Mouse (Mus musculus) hindbrain, embryonic 15.5 days (tissue): ENCODE data around the gene 1500009C09Rik. TPM values are rescaled to one million over a fixed set of nuclear protein-coding genes. Genes with fewer than 3 reads are reported as not detected.
A peak's percentile ranks its signal among the peaks of the same experiment; 100 is the strongest.

Source experiments
- ATAC-seq: fragments of 200-750 bp; cut with Nextera tagmentation; 2 replicates; pipeline ENCODE4 v1.8.0; 2017; ENCODE audit warnings: low read depth, moderate number of reproducible peaks, moderate TSS enrichment; ENCODE audit not compliant: low FRiP score
- H3K27ac ChIP-seq: fragments of 300-500 bp; sonication (generic); replicated peaks from 2 replicates; pipeline ENCODE4 v1.5.1; 2015; ENCODE audit warnings: mild to moderate bottlenecking, inconsistent platforms
- H3K27me3 ChIP-seq: fragments of 300-500 bp; sonication (generic); 2 replicates; pipeline ENCODE4 v1.6.1; 2015; ENCODE audit warnings: control low read depth, inconsistent platforms
- H3K36me3 ChIP-seq: fragments of 300-500 bp; sonication (generic); 2 replicates; pipeline ENCODE4 v1.6.1; 2015; ENCODE audit warnings: control low read depth, inconsistent platforms
- H3K4me1 ChIP-seq: fragments of 300-500 bp; sonication (generic); replicated peaks from 2 replicates; pipeline ENCODE4 v1.6.1; 2015; ENCODE audit warnings: control low read depth, inconsistent platforms
- H3K4me2 ChIP-seq: fragments of 300-500 bp; sonication (generic); 2 replicates; pipeline ENCODE4 v1.6.1; 2015; ENCODE audit warnings: moderate library complexity, mild to moderate bottlenecking, inconsistent platforms
- H3K4me3 ChIP-seq: fragments of 300-500 bp; sonication (generic); 2 replicates; pipeline ENCODE4 v1.5.1; 2015; ENCODE audit warnings: mild to moderate bottlenecking, inconsistent platforms
- H3K9ac ChIP-seq: fragments of 300-500 bp; sonication (generic); 2 replicates; pipeline ENCODE4 v1.6.1; 2015; ENCODE audit warnings: inconsistent platforms
- H3K9me3 ChIP-seq: fragments of 300-500 bp; sonication (generic); 2 replicates; pipeline ENCODE4 v1.6.1; 2016; ENCODE audit warnings: control low read depth, inconsistent platforms
- WGBS: fragments of 180-500 bp; shearing (Covaris S2); methylation state at CpG from one replicate; pipeline ENCODE4 v1.1.7; 2015; 5-methylcytosine and 5-hydroxymethylcytosine counted together
- polyA plus RNA-seq: library from polyadenylated mRNA; unstranded; fragments of >200 nt; fragmentation: Nextera tagmentation; extraction: Ambion mirVana; gene quantifications from 2 replicates; pipeline ENCODE4 v1.2.1, GENCODE M21; 2015

1500009C09Rik gene
- polyA plus RNA-seq, 1 experiment from 2014 or later, result 15.9 TPM

- H3K4me3 ChIP-seq, result no peak overlapping the region
- H3K27me3 ChIP-seq, result peaks cover 10% of the 10 kb centered on the region
- peaks cover 12% of the 10 kb centered on the region for H3K4me1 ChIP-seq
- H3K9me3 ChIP-seq, result no peaks in the 10 kb centered on the region
- peak overlapping the region; percentile 69; the same call in 1 of the 2 replicates for H3K4me2 ChIP-seq
- H3K27ac ChIP-seq, result no peak overlapping the region
- H3K9ac ChIP-seq, result no peak overlapping the region
- no peak for ATAC-seq
- H3K36me3 ChIP-seq, result no peaks in the 10 kb centered on the region
- 63% methylated on average over 7 of the region's 7 CpGs for WGBS
Measured at GRCm38 (mm10) chr15:82223251-82223650, 28.9 kb upstream of the 1500009C09Rik start.

GRCm38 (mm10) chr15:82223657-82224601, 28.3 kb upstream of the 1500009C09Rik start, which contains the start of gene Tnfrsf13c:
Gene Tnfrsf13c, minus strand, starts transcription at chr15:82224369.
- Histone ChIP-seq H3K27ac (no peak within 1 kb of the TSS), H3K4me3 (peak within 1 kb of the TSS; percentile 33), H3K4me1 (peaks cover 12% of the 10 kb centered on the region), H3K9ac (peak within 1 kb of the TSS; percentile 31; the same call in 1 of the 2 replicates), H3K27me3 (peaks cover 10% of the 10 kb centered on the region), H3K36me3 (no peaks in the 10 kb centered on the region), H3K9me3 (no peaks in the 10 kb centered on the region), H3K4me2 (peak within 1 kb of the TSS; percentile 69)
- ATAC-seq, result peak; percentile 52; the same call in 1 of the 2 replicates
- WGBS, result 2% methylated on average over 44 of the region's 44 CpGs

- H3K4me1 ChIP-seq, result peaks cover 12% of the 10 kb centered on the region
- H3K4me2 ChIP-seq, result peak overlapping the region; percentile 69
- WGBS, result 37% methylated on average over 7 of the region's 7 CpGs
- H3K9ac ChIP-seq, result no peak overlapping the region
- H3K4me3 ChIP-seq, result peak overlapping the region; percentile 33
- H3K36me3 ChIP-seq, result no peaks in the 10 kb centered on the region
- H3K27me3 ChIP-seq, result peaks cover 10% of the 10 kb centered on the region
- H3K9me3 ChIP-seq, result no peaks in the 10 kb centered on the region
- ATAC-seq, result 0 out of 2 replicates have a peak, but pooled peaks have one; percentile 16
- no peak overlapping the region for H3K27ac ChIP-seq
Measured at GRCm38 (mm10) chr15:82224602-82225215, 27.5 kb upstream of the 1500009C09Rik start.

DNA sequence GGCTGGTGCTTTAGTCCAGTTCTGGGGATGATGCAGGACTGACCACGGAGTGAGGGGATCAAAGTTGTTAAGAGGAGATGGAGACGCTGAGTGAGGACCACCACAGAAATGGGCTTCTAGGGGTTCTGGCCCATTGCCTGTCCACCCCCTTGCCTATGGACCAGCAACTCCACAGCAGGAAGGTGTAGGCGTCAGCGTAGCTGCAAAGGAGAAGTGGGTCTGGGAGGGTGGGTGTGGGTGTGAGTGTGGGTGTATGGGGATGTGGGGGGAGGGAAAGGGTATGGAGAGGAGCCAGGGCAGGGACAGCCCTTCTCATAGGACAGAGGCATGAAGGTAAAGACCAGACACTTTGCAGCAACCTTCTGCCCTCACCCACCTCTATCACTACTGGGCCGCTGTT, 26.4 kb upstream of the 1500009C09Rik start:
- no peak overlapping the region for H3K27ac ChIP-seq
- H3K9me3 ChIP-seq, result no peaks in the 10 kb centered on the region

DNA sequence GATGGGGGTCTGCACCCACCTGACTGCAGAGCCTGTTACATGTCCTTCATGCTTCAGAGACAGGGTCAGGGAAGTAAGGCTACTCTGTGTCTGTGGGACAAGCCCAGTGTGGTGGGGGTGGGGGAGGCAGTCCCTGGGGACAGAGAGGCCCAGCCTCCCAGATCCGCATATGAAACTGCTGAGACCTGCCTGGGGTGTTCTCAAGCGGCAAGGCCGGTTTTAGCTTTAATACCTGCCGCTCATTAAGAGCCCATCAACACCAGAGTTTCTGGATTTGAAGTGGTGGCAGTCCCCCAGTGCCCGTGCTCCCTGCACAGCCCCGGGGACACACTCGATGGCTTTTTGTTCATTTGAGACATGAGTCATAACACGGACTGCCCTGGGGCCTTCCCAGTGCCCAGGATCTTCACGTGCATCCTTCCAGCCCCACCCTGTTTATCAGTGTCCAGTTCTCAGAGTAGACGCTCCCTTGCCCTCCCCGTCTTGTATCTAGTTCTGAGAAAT, 22.6 kb upstream of the 1500009C09Rik start:
- no peak overlapping the region for H3K4me3 ChIP-seq
- H3K36me3 ChIP-seq, result no peaks in the 10 kb centered on the region
- no peak for ATAC-seq
- no peaks in the 10 kb centered on the region for H3K9me3 ChIP-seq
- no peak overlapping the region for H3K4me2 ChIP-seq
- H3K4me1 ChIP-seq, result peaks cover 5% of the 10 kb centered on the region; the same call in 1 of the 2 replicates
- no peak overlapping the region for H3K9ac ChIP-seq
- H3K27ac ChIP-seq, result no peak overlapping the region
- H3K27me3 ChIP-seq, result peaks cover 4% of the 10 kb centered on the region; the same call in 1 of the 2 replicates
- 40% methylated on average over 11 of the region's 11 CpGs for WGBS

More for the DNA sequence above, 26.4 kb upstream of the 1500009C09Rik start:
- no peak for ATAC-seq
- Histone ChIP-seq H3K36me3 (no peaks in the 10 kb centered on the region), H3K4me2 (no peak overlapping the region), H3K9ac (no peak overlapping the region), H3K27me3 (peaks cover 10% of the 10 kb centered on the region), H3K4me3 (no peak overlapping the region), H3K4me1 (peaks cover 12% of the 10 kb centered on the region)
- 88% methylated on average over 5 of the region's 5 CpGs for WGBS

- WGBS, result 66% methylated on average over 6 of the region's 6 CpGs
Measured at GRCm38 (mm10) chr15:82230098-82230611, 22.0 kb upstream of the 1500009C09Rik start.

DNA sequence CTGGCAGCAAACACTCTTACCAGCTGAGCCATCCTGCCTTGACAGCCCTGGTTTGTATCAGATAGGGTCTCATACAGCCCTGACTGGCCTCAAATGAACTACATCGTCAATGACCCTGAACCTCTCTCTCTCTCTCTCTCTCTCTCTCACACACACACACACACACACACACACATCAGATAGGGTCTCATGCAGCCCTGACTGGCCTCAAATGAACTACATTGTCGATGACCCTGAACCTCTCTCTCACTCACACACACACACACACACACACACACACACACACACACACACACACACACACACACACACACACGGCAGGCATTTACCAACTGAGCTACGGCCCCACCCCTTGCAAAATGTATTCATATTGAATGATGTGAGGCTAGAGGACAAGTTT, 21.1 kb upstream of the 1500009C09Rik start:
- no peaks in the 10 kb centered on the region for H3K27me3 ChIP-seq
- WGBS, result 68% methylated on average over 4 of the region's 4 CpGs
- no peak overlapping the region for H3K4me3 ChIP-seq
- no peaks in the 10 kb centered on the region for H3K9me3 ChIP-seq
- no peak overlapping the region for H3K9ac ChIP-seq
- no peak overlapping the region for H3K27ac ChIP-seq
- H3K4me1 ChIP-seq, result peaks cover 3% of the 10 kb centered on the region; the same call in 1 of the 2 replicates
- no peak for ATAC-seq
- no peak overlapping the region for H3K4me2 ChIP-seq
- no peaks in the 10 kb centered on the region for H3K36me3 ChIP-seq

More at GRCm38 (mm10) chr15:82230098-82230611, 22.0 kb upstream of the 1500009C09Rik start:
- Histone ChIP-seq H3K27me3 (no peaks in the 10 kb centered on the region), H3K36me3 (no peaks in the 10 kb centered on the region), H3K4me1 (peaks cover 3% of the 10 kb centered on the region; the same call in 1 of the 2 replicates), H3K4me3 (no peak overlapping the region), H3K9ac (no peak overlapping the region), H3K9me3 (no peaks in the 10 kb centered on the region), H3K4me2 (no peak overlapping the region), H3K27ac (no peak overlapping the region)
- no peak for ATAC-seq

GRCm38 (mm10) chr15:82231591-82232378, 20.4 kb upstream of the 1500009C09Rik start:
- Histone ChIP-seq H3K27ac (no peak overlapping the region), H3K4me2 (no peak overlapping the region), H3K27me3 (no peaks in the 10 kb centered on the region), H3K4me1 (peaks cover 3% of the 10 kb centered on the region; the same call in 1 of the 2 replicates), H3K36me3 (no peaks in the 10 kb centered on the region), H3K4me3 (no peak overlapping the region), H3K9ac (no peak overlapping the region), H3K9me3 (no peaks in the 10 kb centered on the region)
- 48% methylated on average over 11 of the region's 11 CpGs for WGBS
- no peak for ATAC-seq

- Histone ChIP-seq H3K36me3 (no peaks in the 10 kb centered on the region), H3K4me1 (peaks cover 3% of the 10 kb centered on the region; the same call in 1 of the 2 replicates), H3K4me3 (no peak overlapping the region), H3K4me2 (no peak overlapping the region), H3K9ac (no peak overlapping the region), H3K9me3 (no peaks in the 10 kb centered on the region), H3K27ac (no peak overlapping the region), H3K27me3 (no peaks in the 10 kb centered on the region)
- no peak for ATAC-seq
- 66% methylated on average over 4 of the region's 4 CpGs for WGBS
Measured at GRCm38 (mm10) chr15:82232651-82233050, 19.5 kb upstream of the 1500009C09Rik start.

DNA sequence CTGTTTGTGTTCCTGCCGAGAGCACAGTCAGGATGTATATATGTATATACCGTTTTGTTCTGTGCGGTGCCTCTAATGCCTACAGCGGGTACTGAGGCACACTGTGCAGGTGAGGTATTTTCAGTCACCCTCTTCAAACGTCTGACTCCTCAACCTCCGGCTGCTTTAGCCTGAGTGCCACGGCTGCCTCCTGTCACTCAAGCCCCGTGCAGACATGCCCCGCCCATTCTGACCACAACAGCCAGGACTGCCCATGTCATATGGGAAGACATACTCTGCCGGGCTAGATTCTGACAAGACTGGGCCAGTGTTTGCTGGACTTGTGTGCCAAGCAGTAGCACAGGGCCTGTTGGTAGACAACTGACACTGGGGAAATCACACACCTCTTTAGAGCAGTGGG, 16.5 kb upstream of the 1500009C09Rik start:
- Histone ChIP-seq H3K36me3 (no peaks in the 10 kb centered on the region), H3K4me3 (no peak overlapping the region), H3K9me3 (no peaks in the 10 kb centered on the region), H3K4me2 (no peak overlapping the region), H3K27me3 (no peaks in the 10 kb centered on the region), H3K27ac (no peak overlapping the region), H3K4me1 (peaks cover 3% of the 10 kb centered on the region; the same call in 1 of the 2 replicates), H3K9ac (no peak overlapping the region)
- no peak for ATAC-seq
- WGBS, result 75% methylated on average over 10 of the region's 10 CpGs

- no peak overlapping the region for H3K27ac ChIP-seq
- no peak overlapping the region for H3K4me3 ChIP-seq
- no peaks in the 10 kb centered on the region for H3K9me3 ChIP-seq
- H3K4me1 ChIP-seq, result peaks cover 3% of the 10 kb centered on the region; the same call in 1 of the 2 replicates
- H3K27me3 ChIP-seq, result no peaks in the 10 kb centered on the region
- 16% methylated on average over 5 of the region's 5 CpGs for WGBS
- H3K9ac ChIP-seq, result no peak overlapping the region
- no peaks in the 10 kb centered on the region for H3K36me3 ChIP-seq
- peak; percentile 79 for ATAC-seq
- no peak overlapping the region for H3K4me2 ChIP-seq
Measured at GRCm38 (mm10) chr15:82236565-82236964, 15.6 kb upstream of the 1500009C09Rik start.
